Mouse (Mus musculus) spleen, postnatal 36 days (tissue): ENCODE measurements at regions not wholly inside any gene's neighbourhood (a gene's known extent, or its start where the extent isn't known, plus 50 kb on each side); places are given as distances from the start of the nearest gene placed in this dataset.

Experiments used
- DNase-seq, 2 experiments: peaks; one replicate each; pipeline ENCODE4 v3.0.0; 2022; ENCODE audit warnings: low spot score in 2 of 2, mixed read lengths in 1 of 2

DNA sequence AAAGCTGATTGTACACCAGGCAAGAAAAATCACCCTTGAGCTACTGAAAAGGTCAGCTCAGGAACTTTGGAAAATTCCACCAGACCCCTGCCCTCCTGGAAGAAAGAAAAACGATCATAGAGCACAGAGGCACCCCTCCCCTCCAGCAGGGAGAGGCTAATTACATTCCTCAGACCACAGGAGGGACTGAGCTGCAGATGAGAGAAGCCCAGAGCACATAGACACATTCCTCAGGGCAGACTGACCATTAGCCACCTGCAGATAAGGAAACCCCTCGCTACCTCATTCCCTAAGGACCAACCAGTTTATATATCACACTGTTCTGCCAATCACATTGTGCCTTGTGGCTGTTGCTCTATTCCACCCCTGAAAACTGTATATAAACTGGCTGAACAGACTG lies 230.3 kb downstream of the Parp8 start:
- no peak for DNase-seq

GRCm38 (mm10) chr13:116781616-116782015 lies 243.7 kb downstream of the Parp8 start:
- no peak for DNase-seq

- DNase-seq = no peak
These were observed 259.8 kb downstream of the Parp8 start for GRCm38 (mm10) chr13:116765491-116765890.

- DNase-seq = no peak
These were observed 265.4 kb downstream of the Parp8 start for GRCm38 (mm10) chr13:116759912-116760311.

GRCm38 (mm10) chr13:116740825-116741224 lies 284.5 kb downstream of the Parp8 start:
- no peak for DNase-seq

DNA sequence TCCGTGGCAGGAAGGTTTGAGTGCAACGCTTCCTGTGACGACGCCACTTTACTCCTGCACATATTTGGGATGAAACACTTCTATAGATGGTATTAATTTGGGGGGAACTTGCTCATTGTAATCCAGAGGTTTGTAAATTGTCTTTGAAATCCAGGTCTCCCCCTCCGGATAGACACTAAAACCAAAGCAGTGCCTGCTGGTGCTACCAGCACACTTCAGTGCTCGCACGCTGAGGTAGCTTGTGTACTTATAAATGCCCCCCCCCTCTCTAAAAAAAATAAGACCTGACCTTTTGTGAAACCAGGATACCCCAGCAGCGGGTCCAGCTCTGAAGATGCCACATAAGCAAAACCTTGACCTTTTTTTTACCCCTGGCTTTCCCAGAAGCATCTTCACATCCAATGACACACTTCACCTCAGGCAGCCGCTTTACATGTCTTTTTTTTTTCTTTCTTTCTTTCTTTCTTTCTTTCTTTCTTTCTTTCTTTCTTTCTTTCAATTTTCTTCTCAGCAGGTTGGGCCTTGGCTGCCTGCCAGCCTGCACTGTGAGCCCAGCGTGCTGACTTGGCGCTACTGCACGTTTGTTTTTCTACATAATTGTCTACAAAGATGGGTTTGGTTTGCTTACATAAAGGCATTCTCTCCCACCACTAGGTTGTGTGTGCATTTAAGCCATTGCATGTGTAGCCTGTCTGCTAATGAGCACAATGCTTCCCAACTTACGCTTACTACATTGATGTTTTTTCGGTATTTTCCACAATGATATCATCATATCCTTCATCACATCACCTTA lies 301.8 kb downstream of the Parp8 start:
- DNase-seq = no peak

GRCm38 (mm10) chr13:116714809-116715208 lies 310.5 kb downstream of the Parp8 start:
- DNase-seq = peak in 1 of 2 experiments; percentile 12

GRCm38 (mm10) chr13:116711866-116712593 lies 313.3 kb downstream of the Parp8 start:
- peak; percentile 13 to 38 for DNase-seq

DNA sequence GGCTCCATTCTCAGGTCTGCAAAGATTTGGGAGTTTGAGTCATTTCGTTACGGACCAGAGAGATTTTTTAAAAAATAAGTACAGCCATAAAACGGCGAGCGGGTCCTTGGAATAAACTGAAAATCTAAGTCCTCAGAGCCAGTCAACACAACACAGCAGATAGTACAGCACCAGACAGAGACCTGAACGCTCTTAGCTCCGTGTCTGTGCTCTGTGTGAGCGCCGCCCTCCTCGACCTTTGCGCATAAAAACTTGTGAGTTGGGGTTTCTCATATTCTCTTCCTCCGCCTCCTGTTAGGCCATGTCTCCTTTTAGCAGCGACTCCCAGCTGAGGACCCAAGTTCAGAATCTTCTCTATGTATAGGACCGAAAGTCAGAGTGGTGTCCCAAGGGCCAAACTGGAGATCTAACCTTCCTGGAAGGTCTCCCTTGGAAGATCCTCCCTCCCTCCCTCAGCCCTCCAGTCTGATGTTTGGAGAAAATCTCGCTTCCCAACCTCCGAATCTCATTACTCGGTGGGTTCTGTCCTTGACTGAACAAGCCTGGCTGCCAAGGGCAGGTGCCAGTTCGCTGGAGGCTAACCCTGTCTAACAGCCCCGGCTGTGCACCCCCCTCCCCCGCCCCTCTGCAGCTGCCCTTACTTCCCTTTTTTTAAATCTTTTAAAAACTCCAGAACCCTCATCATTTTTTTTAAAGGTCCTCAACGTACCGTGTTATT lies 314.0 kb downstream of the Parp8 start:
- DNase-seq = peak in 1 of 2 experiments; percentile 10

GRCm38 (mm10) chr13:116709671-116710070 lies 315.7 kb downstream of the Parp8 start:
- no peak for DNase-seq

DNA sequence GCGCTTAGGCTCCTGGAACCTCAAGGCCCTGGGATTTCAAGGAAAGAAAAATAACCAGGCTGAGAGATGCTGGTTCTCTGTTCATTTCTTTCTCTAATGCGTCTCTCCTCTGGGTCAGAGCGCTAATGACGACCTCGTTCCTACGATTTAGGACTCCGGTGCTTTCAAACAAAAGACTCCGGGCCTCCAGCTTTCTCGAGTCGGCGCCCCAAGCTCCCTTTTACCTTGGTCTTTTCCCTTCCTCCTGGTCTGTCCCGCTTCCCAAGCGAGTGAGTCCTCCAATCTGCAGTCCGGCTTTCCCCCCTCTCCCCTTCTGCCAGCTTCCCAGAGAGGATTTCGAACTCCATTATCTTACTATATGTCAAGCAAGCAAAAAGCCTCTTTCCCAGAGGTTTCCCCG lies 316.5 kb downstream of the Parp8 start:
- DNase-seq = no peak

- no peak for DNase-seq
These were observed 316.9 kb downstream of the Parp8 start for GRCm38 (mm10) chr13:116708456-116708780.

- DNase-seq = no peak
These were observed 317.5 kb downstream of the Parp8 start for GRCm38 (mm10) chr13:116707621-116708455.

- no peak for DNase-seq
These were observed 318.7 kb downstream of the Parp8 start for GRCm38 (mm10) chr13:116706401-116707330.

DNA sequence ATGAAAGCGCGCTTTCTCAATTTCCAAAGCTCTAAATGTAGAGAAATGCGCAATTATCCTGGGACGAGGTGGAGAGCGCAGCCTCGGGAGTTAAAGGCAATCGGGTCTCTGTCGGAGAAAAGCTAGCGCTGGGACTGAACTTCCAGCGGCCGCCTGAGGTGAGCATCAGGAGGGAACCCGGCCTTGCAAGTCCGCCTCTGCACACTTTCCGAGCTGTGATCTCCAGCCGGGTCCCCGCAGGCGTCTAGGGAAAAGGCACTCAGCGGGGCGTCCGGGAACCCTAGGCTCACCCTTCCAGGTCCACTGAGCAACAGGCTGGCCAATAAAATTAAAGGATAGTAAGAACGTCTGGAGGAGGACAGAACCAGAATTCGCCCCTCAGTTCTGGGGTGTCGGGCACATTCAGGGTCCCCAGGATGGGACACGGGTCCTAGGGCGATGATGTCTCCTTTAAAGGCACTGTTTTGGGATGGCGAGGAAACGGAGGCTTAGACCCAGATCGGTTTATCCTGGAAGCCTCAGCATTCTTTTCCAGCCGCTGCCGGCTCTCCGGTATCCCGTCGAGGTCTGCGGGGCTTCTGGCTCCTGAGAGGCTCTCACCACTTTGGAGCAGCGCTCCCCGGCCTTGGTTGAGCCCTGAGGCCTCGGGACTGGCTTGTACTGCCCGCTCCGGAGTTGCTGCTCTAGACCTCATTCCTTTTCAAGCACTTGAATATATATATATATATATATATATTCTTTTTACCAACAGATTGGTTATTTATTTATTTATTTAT lies 319.5 kb downstream of the Parp8 start:
- no peak for DNase-seq

GRCm38 (mm10) chr13:116688714-116689113 lies 336.6 kb downstream of the Parp8 start:
- no peak for DNase-seq
